Mouse (Mus musculus): ENCODE data around the gene Copb1.

- peak; percentile 33; the same call in 1 of the 2 replicates for TF ChIP-seq POLR2A (IDR thresholded peaks at IDR 0.05; ENCODE audit: borderline replicate concordance, extremely low read depth, insufficient read depth, insufficient read length, poor library complexity, severe bottlenecking)
- TF ChIP-seq CTCF (IDR thresholded peaks at IDR 0.05; ENCODE audit: borderline replicate concordance, extremely low read depth, insufficient read depth, insufficient read length): peak; percentile 41; the same call in 1 of the 2 replicates
These were observed 21.7 kb upstream of the Copb1 start, which contains the start of gene Psma1 for GRCm38 (mm10) chr7:114276005-114276752.
